Mouse (Mus musculus) spleen, adult 2 months (tissue): ENCODE measurements around the gene Olfr1198. TPM values are rescaled to one million over a fixed set of nuclear protein-coding genes. Genes with fewer than 3 reads are reported as not detected.

Experiments used
- DNase-seq, 2 experiments: peaks; one replicate each; pipeline versions ENCODE4 v3.0.0 to v3.0.0-alpha.2; 2012 to 2021; ENCODE audit warnings: low spot score in 2 of 2, low read depth in 1 of 2
- H3K27ac ChIP-seq: fragments of 200-500 bp; 2 replicates; pipeline ENCODE4 v1.5.1; 2012; ENCODE audit warnings: low read length, inconsistent platforms; ENCODE audit not compliant: insufficient read depth
- H3K27me3 ChIP-seq: fragments of 200-500 bp; 2 replicates; pipeline ENCODE4 v1.6.1; 2012; ENCODE audit warnings: mild to moderate bottlenecking, moderate library complexity, low read length, inconsistent platforms; ENCODE audit not compliant: control insufficient read depth, insufficient read depth
- H3K36me3 ChIP-seq: fragments of 200-500 bp; 2 replicates; pipeline ENCODE4 v1.6.1; 2012; ENCODE audit warnings: mild to moderate bottlenecking, low read length, inconsistent platforms; ENCODE audit not compliant: control insufficient read depth, insufficient read depth
- H3K4me1 ChIP-seq: fragments of 200-500 bp; 2 replicates; pipeline ENCODE4 v1.6.1; 2011; ENCODE audit warnings: inconsistent platforms; ENCODE audit not compliant: control insufficient read depth, insufficient read depth, insufficient read length
- H3K4me3 ChIP-seq: fragments of 200-500 bp; 2 replicates; pipeline ENCODE4 v1.5.1; 2011; ENCODE audit warnings: mild to moderate bottlenecking, inconsistent platforms; ENCODE audit not compliant: insufficient read depth, insufficient read length; ENCODE audit errors: extremely low read depth
- CTCF ChIP-seq: fragments of 200-500 bp; IDR thresholded peaks from 2 replicates; pipeline ENCODE4 v1.5.1; 2011; ENCODE audit warnings: mild to moderate bottlenecking, inconsistent platforms; ENCODE audit not compliant: insufficient read depth, insufficient read length, insufficient replicate concordance; ENCODE audit errors: extremely low read depth
- POLR2A ChIP-seq: fragments of 200-500 bp; IDR thresholded peaks from 2 replicates; pipeline ENCODE4 v1.6.1; 2011; ENCODE audit warnings: low read depth, low read length, inconsistent platforms
- WGBS: fragments of 180-500 bp; shearing (Covaris S2); methylation state at CpG from one replicate; pipeline ENCODE4 v1.1.7; 2018; 5-methylcytosine and 5-hydroxymethylcytosine counted together
- polyA plus RNA-seq: library from polyadenylated mRNA; depleted of rRNA; stranded (reverse); fragments of >200 nt; gene quantifications from 2 replicates; pipeline ENCODE4 v1.2.3, GENCODE M21; 2012; rRNA removed

Olfr1198 gene
- not detected in 2 replicates for polyA plus RNA-seq

- DNase-seq: no peak
- no peak for TF ChIP-seq POLR2A
- TF ChIP-seq CTCF: no peak
- 93% methylated on average over 2 of the region's 2 CpGs for WGBS
- H3K4me1 ChIP-seq: no peaks in the 10 kb centered on the region
- no peak within 1 kb of the TSS for H3K27ac ChIP-seq
- H3K4me3 ChIP-seq: no peak within 1 kb of the TSS
- no peaks in the 10 kb centered on the region for H3K27me3 ChIP-seq
- H3K36me3 ChIP-seq: no peaks in the 10 kb centered on the region
These were observed at the start of gene Olfr1198 for GRCm38 (mm10) chr2:88751270-88751669. Olfr1198 (minus strand) TSS chr2:88751370.

DNA sequence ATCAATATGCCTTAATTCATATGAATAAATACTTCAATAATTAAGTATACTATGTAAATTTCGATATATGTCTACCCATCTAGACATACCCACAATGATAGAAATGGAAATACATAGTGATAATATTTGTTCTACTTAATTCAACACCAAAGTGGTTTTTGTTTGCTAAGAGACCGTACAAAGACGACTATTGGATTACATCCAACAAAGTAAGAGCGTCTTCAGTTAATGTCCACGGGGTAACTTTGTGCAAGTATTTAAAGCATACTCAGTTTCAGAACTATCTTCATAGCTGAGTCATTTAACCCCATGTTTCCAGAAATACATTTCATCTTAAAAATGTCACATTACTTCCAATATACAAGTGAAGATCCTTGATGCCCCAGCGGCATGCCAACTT, 41.6 kb upstream of the Olfr1198 start, which contains the start of gene Olfr1201:
Olfr1201 (plus strand) TSS at position 301 of the 400 bp plus-strand sequence.
- Histone ChIP-seq H3K4me3 (no peak within 1 kb of the TSS), H3K4me1 (no peaks in the 10 kb centered on the region), H3K36me3 (no peaks in the 10 kb centered on the region), H3K27ac (no peak within 1 kb of the TSS), H3K27me3 (no peaks in the 10 kb centered on the region)
- TF ChIP-seq POLR2A (no peak), CTCF (no peak)
- no peak for DNase-seq
- WGBS: 83% methylated on average over 6 of the region's 6 CpGs

DNA sequence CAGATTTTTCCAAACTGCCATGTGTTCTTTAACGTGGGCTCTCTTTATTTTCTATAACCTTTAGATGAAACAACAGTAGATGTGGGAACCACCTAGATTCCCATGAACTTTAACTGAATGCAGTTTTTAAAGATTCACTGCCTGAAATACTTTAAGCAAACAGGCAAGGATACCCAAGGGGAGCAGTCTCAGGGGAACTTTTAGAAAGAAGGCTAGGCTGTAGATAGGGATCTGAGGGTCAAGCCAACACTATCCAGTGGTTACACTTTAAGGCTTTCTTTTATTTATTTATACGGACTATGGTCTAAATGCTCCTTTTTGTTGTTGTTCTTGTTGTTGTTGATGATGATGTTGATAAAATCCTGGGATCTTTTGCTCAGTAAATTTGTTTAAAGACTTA, 19.2 kb upstream of the Olfr1198 start, which contains the start of gene Olfr1200:
Olfr1200 (minus strand) TSS at position 101 of the 400 bp plus-strand sequence.
- TF ChIP-seq POLR2A (no peak), CTCF (no peak)
- Histone ChIP-seq H3K36me3 (no peaks in the 10 kb centered on the region), H3K4me1 (no peaks in the 10 kb centered on the region), H3K27ac (no peak within 1 kb of the TSS), H3K4me3 (no peak within 1 kb of the TSS), H3K27me3 (no peaks in the 10 kb centered on the region)
- 80% methylated on average over 2 of the region's 2 CpGs for WGBS
- DNase-seq: no peak

DNA sequence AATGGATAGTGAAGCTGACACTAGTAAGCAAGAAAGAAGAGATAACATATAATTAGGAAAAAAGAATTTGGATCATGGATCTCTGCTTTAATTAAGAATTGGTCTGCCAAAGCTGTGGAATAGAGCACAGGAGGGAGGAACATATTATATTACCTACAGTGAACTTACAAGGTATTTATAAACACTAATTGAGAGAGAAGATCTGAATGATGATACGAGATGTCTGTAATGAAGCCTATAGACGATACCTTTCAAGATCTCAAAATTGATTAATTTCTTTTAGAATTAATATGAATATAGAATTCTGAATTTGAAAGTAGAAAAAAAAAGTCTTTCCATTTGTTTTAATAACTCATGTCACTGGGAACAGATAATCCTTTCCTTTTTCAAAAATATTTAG, 9.2 kb upstream of the Olfr1198 start, which contains the start of gene Olfr1199:
Olfr1199 (minus strand) TSS at position 101 of the 400 bp plus-strand sequence.
- Histone ChIP-seq H3K27me3 (no peaks in the 10 kb centered on the region), H3K36me3 (no peaks in the 10 kb centered on the region), H3K27ac (no peak within 1 kb of the TSS), H3K4me3 (no peak within 1 kb of the TSS), H3K4me1 (no peaks in the 10 kb centered on the region)
- 88% methylated on average over 2 of the region's 2 CpGs for WGBS
- DNase-seq: no peak
- no peak for TF ChIP-seq CTCF
- no peak for TF ChIP-seq POLR2A

GRCm38 (mm10) chr2:88743379-88743778, 7.8 kb downstream of the Olfr1198 start:
- 79% methylated on average over 3 of the region's 3 CpGs for WGBS
- DNase-seq: no peak
- TF ChIP-seq CTCF: no peak
- TF ChIP-seq POLR2A: no peak
- H3K4me3 ChIP-seq: no peak overlapping the region
- H3K27me3 ChIP-seq: no peaks in the 10 kb centered on the region
- H3K4me1 ChIP-seq: no peaks in the 10 kb centered on the region
- H3K27ac ChIP-seq: no peak overlapping the region
- no peaks in the 10 kb centered on the region for H3K36me3 ChIP-seq

- WGBS: 85% methylated on average over 1 of the region's 1 CpGs
- Histone ChIP-seq H3K4me3 (no peak within 1 kb of the TSS), H3K4me1 (no peaks in the 10 kb centered on the region), H3K27ac (no peak within 1 kb of the TSS), H3K27me3 (no peaks in the 10 kb centered on the region), H3K36me3 (no peaks in the 10 kb centered on the region)
- no peak for DNase-seq
- TF ChIP-seq CTCF (no peak), POLR2A (no peak)
These were observed 18.9 kb downstream of the Olfr1198 start, which contains the start of gene Olfr1197 for GRCm38 (mm10) chr2:88732266-88732665. Olfr1197 (minus strand) TSS chr2:88732366.

- Histone ChIP-seq H3K4me1 (no peaks in the 10 kb centered on the region), H3K4me3 (no peak within 1 kb of the TSS), H3K36me3 (no peaks in the 10 kb centered on the region), H3K27ac (no peak within 1 kb of the TSS), H3K27me3 (no peaks in the 10 kb centered on the region)
- TF ChIP-seq POLR2A: no peak
- no peak for TF ChIP-seq CTCF
- DNase-seq: no peak
- 87% methylated on average over 2 of the region's 2 CpGs for WGBS
These were observed 46.7 kb downstream of the Olfr1198 start, which contains the start of gene Olfr1196 for GRCm38 (mm10) chr2:88704497-88704896. Olfr1196 (minus strand) TSS chr2:88704597.

Other genes starting within 250 kb of the Olfr1198 start
- not detected in 2 replicates for gene Olfr1186, start 232.8 kb downstream of the Olfr1198 start, polyA plus RNA-seq
- not detected in 2 replicates for gene Olfr1188, start 194.4 kb downstream of the Olfr1198 start, polyA plus RNA-seq
- not detected in 2 replicates for gene Olfr1189, start 164.9 kb downstream of the Olfr1198 start, polyA plus RNA-seq
- not detected in 2 replicates for gene Olfr1191-ps1, start 110.8 kb downstream of the Olfr1198 start, polyA plus RNA-seq
- not detected in 2 replicates for gene Olfr1192-ps1, start 102.9 kb downstream of the Olfr1198 start, polyA plus RNA-seq
- gene Olfr1193, start 75.7 kb downstream of the Olfr1198 start, polyA plus RNA-seq: not detected in 2 replicates
- not detected in 2 replicates for gene Olfr1195, start 62.2 kb downstream of the Olfr1198 start, polyA plus RNA-seq
- not detected in 2 replicates for gene Olfr1196, start 46.8 kb downstream of the Olfr1198 start, polyA plus RNA-seq
- not detected in 2 replicates for gene Olfr1197, start 19.0 kb downstream of the Olfr1198 start, polyA plus RNA-seq
- not detected in 2 replicates for gene Olfr1199, start 9.1 kb upstream of the Olfr1198 start, polyA plus RNA-seq
- gene Olfr1200, start 19.1 kb upstream of the Olfr1198 start, polyA plus RNA-seq: not detected in 2 replicates
- gene Olfr1201, start 41.7 kb upstream of the Olfr1198 start, polyA plus RNA-seq: not detected in 2 replicates
- not detected in 2 replicates for gene Olfr1202, start 63.1 kb upstream of the Olfr1198 start, polyA plus RNA-seq
- not detected in 2 replicates for gene Olfr1205, start 78.4 kb upstream of the Olfr1198 start, polyA plus RNA-seq
- gene Olfr1204, start 97.9 kb upstream of the Olfr1198 start, polyA plus RNA-seq: not detected in 2 replicates
- not detected in 2 replicates for gene Olfr1206, start 111.9 kb upstream of the Olfr1198 start, polyA plus RNA-seq
- not detected in 2 replicates for gene Olfr1208, start 150.9 kb upstream of the Olfr1198 start, polyA plus RNA-seq
- gene Olfr1209, start 163.8 kb upstream of the Olfr1198 start, polyA plus RNA-seq: not detected in 2 replicates
- gene Olfr1211, start 186.7 kb upstream of the Olfr1198 start, polyA plus RNA-seq: not detected in 2 replicates
- gene Olfr1212, start 202.6 kb upstream of the Olfr1198 start, polyA plus RNA-seq: not detected in 2 replicates
- gene Gm13762, start 228.9 kb upstream of the Olfr1198 start, polyA plus RNA-seq: not detected in 2 replicates
- not detected in 2 replicates for gene Olfr1214, start 241.3 kb upstream of the Olfr1198 start, polyA plus RNA-seq